Mouse (Mus musculus) hindbrain, embryonic 11.5 days (tissue): ENCODE results near the gene Mmp17. TPM values are rescaled to one million over a fixed set of nuclear protein-coding genes. Genes with fewer than 3 reads are reported as not detected.
A peak's percentile ranks its signal among the peaks of the same experiment; 100 is the strongest.
"Not testable (repeated sequence)": the region's sequence is repeated elsewhere in the genome, so short reads cannot be mapped to it uniquely, and the experiment has no call there.

Experiments
- ATAC-seq: fragments of 200-750 bp; cut with Nextera tagmentation; 2 replicates; pipeline ENCODE4 v1.8.0; 2017; ENCODE audit warnings: mild to moderate bottlenecking, moderate TSS enrichment, moderate library complexity; ENCODE audit not compliant: low FRiP score
- DNase-seq: peaks from one replicate; pipeline ENCODE4 v3.0.0-alpha.2; 2015; ENCODE audit warnings: low spot score
- H3K27ac ChIP-seq: fragments of 300-500 bp; sonication (generic); 2 replicates; pipeline ENCODE4 v1.5.1; 2014; ENCODE audit warnings: mild to moderate bottlenecking, low read depth, low read length
- H3K27me3 ChIP-seq: fragments of 300-500 bp; sonication (generic); 2 replicates; pipeline ENCODE4 v1.6.1; 2014; ENCODE audit warnings: mild to moderate bottlenecking, low read length, moderate library complexity, mixed read lengths; ENCODE audit not compliant: control insufficient read depth, insufficient read depth
- H3K36me3 ChIP-seq: fragments of 300-500 bp; sonication (generic); 2 replicates; pipeline ENCODE4 v1.6.1; 2014; ENCODE audit warnings: mild to moderate bottlenecking, low read length, moderate library complexity, mixed read lengths; ENCODE audit not compliant: control insufficient read depth, insufficient read depth
- H3K4me1 ChIP-seq: fragments of 300-500 bp; sonication (generic); replicated peaks from 2 replicates; pipeline ENCODE4 v1.6.1; 2014; ENCODE audit warnings: low read length, mixed read lengths; ENCODE audit not compliant: control insufficient read depth, insufficient read depth
- H3K4me2 ChIP-seq: fragments of 300-500 bp; sonication (generic); replicated peaks from 2 replicates; pipeline ENCODE4 v1.6.1; 2014; ENCODE audit warnings: mild to moderate bottlenecking, low read depth, low read length
- H3K4me3 ChIP-seq: fragments of 300-500 bp; sonication (generic); 2 replicates; pipeline ENCODE4 v1.5.1; 2014; ENCODE audit warnings: low read depth, low read length
- H3K9ac ChIP-seq: fragments of 300-500 bp; sonication (generic); 2 replicates; pipeline ENCODE4 v1.6.1; 2014; ENCODE audit warnings: low read depth, low read length
- H3K9me3 ChIP-seq: fragments of 300-500 bp; sonication (generic); 2 replicates; pipeline ENCODE4 v1.6.1; 2016; ENCODE audit warnings: low read length; ENCODE audit not compliant: control insufficient read depth
- WGBS: fragments of 180-500 bp; shearing (Covaris S2); extraction: QIAGEN DNeasy Blood & Tissue Kit; methylation state at CpG from one replicate; pipeline ENCODE4 v1.1.7; 2014; 5-methylcytosine and 5-hydroxymethylcytosine counted together
- polyA plus RNA-seq: library from polyadenylated mRNA; unstranded; fragments of >200 nt; fragmentation: Nextera tagmentation; extraction: Ambion mirVana; gene quantifications from 2 replicates; pipeline ENCODE4 v1.2.1, GENCODE M21; 2014

The Mmp17 gene
- polyA plus RNA-seq, 1 experiment from 2014 or later = 2.7 TPM

DNA sequence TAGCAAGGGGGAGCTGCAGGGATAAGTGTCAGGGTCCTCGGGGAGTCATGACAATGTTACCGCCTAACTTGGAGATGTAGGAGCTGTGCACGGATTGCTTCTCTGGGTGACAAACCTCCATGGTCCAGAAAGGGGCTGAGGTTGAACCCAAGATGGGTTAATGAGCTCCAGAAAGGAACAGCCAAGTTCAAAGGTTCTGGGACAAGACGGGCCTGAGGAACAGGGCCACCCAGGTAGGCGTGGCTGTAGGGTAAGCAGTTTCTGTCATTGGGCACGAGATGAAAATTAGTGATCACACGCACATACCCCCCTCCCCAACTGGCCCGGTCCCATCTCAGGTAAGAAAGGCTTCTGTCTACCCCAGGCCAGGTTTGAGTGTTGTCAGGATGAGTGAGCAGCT is 23.5 kb downstream of the Mmp17 start:
- H3K9ac ChIP-seq = no peak overlapping the region
- 85% methylated on average over 8 of the region's 8 CpGs for WGBS
- DNase-seq = no peak
- H3K4me2 ChIP-seq = no peak overlapping the region
- H3K9me3 ChIP-seq = no peaks in the 10 kb centered on the region
- ATAC-seq = no peak
- H3K27me3 ChIP-seq = no peaks in the 10 kb centered on the region
- no peak overlapping the region for H3K4me3 ChIP-seq
- H3K4me1 ChIP-seq = no peaks in the 10 kb centered on the region
- no peak overlapping the region for H3K27ac ChIP-seq
- H3K36me3 ChIP-seq = no peaks in the 10 kb centered on the region

DNA sequence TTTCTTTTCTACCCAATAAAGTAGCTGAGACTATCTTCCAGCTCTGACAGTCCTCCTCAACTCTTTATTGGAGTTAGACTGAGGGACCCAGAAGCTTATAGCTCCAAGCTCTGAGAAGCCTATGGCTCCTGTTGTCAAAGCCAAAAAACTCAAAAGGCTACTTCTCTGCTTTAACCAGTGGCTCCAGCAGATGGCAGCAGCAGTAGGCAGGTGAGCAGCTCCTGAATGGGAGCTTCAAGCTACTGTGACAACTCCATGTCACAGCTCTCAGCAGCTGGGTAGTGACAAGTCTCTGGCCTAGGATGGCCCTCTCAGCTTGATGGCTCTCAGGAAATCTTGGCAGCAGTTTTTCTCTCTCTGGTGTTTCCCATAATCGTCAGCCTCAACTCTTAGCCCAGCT is 27.1 kb downstream of the Mmp17 start:
- H3K9me3 ChIP-seq = no peaks in the 10 kb centered on the region
- no peak overlapping the region for H3K4me2 ChIP-seq
- H3K27me3 ChIP-seq = no peaks in the 10 kb centered on the region
- WGBS = 36% methylated on average over 1 of the region's 1 CpGs
- H3K4me1 ChIP-seq = no peaks in the 10 kb centered on the region
- peak; percentile 77 for DNase-seq
- H3K9ac ChIP-seq = no peak overlapping the region
- H3K4me3 ChIP-seq = no peak overlapping the region
- H3K36me3 ChIP-seq = no peaks in the 10 kb centered on the region
- ATAC-seq = no peak
- no peak overlapping the region for H3K27ac ChIP-seq

DNA sequence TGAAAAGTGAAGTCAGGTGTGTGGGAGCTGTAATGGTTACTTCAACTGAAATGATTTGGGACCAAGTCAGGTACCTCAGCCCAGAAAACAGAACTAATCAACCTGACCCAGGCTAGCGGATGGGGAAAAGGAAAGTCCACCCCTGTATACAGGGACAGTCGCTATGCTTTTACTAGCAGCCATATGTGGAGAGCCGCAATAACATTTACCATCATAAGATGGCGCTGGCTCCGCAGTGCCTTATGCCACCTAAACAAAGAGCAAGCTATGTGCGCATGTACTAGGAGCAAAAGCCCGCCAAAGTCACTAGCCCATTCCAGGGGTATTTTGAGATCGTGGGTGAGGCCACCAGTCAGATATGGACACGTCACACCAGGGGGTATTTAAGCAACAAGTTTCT is 36.6 kb downstream of the Mmp17 start:
- H3K36me3 ChIP-seq, DNase-seq, H3K27me3 ChIP-seq, H3K4me2 ChIP-seq, H3K4me1 ChIP-seq, H3K9ac ChIP-seq, ATAC-seq, H3K9me3 ChIP-seq, H3K27ac ChIP-seq, H3K4me3 ChIP-seq: not testable (repeated sequence)
- WGBS = 63% methylated on average over 9 of the region's 9 CpGs

GRCm38 (mm10) chr5:129621361-129621760 is 37.4 kb downstream of the Mmp17 start:
- ATAC-seq = no peak
- H3K27me3 ChIP-seq = no peaks in the 10 kb centered on the region
- no peak overlapping the region for H3K9ac ChIP-seq
- H3K4me3 ChIP-seq = no peak overlapping the region
- no peak for DNase-seq
- WGBS = 70% methylated on average over 5 of the region's 5 CpGs
- H3K27ac ChIP-seq = no peak overlapping the region
- no peak overlapping the region for H3K4me2 ChIP-seq
- H3K4me1 ChIP-seq = no peaks in the 10 kb centered on the region
- H3K9me3 ChIP-seq = no peaks in the 10 kb centered on the region
- H3K36me3 ChIP-seq = no peaks in the 10 kb centered on the region

GRCm38 (mm10) chr5:129626099-129626498 is 42.1 kb downstream of the Mmp17 start:
- H3K27ac ChIP-seq = no peak overlapping the region
- DNase-seq (no peak), ATAC-seq (no peak)
- H3K27me3 ChIP-seq = no peaks in the 10 kb centered on the region
- no peaks in the 10 kb centered on the region for H3K9me3 ChIP-seq
- H3K4me3 ChIP-seq = no peak overlapping the region
- 93% methylated on average over 6 of the region's 6 CpGs for WGBS
- no peaks in the 10 kb centered on the region for H3K4me1 ChIP-seq
- H3K36me3 ChIP-seq = no peaks in the 10 kb centered on the region
- no peak overlapping the region for H3K4me2 ChIP-seq
- H3K9ac ChIP-seq = no peak overlapping the region

DNA sequence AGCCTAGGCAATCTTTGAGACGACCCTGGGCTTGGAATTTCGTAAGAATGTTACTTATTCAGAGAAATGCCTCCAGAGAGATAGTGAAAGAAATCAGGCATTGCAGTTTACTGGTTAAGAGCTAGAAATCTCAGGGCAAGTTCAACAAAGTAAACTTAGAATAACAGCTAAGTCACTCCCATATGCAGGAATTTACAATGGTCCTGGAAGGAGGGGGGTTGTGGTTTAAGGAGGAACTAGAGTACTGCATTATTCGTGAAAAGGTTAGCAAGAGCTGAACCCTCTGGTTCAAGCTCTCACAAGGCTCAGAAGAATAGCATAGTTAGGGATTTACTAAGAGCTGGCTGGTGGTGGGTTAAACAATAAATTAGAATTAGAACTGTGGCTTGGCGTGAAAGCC is 42.6 kb downstream of the Mmp17 start:
- not testable (repeated sequence) for DNase-seq, H3K4me1 ChIP-seq, H3K4me2 ChIP-seq, ATAC-seq, H3K27ac ChIP-seq, H3K4me3 ChIP-seq, H3K9me3 ChIP-seq, H3K36me3 ChIP-seq, H3K27me3 ChIP-seq, H3K9ac ChIP-seq
- WGBS = 81% methylated on average over 4 of the region's 4 CpGs

- not testable (repeated sequence) for H3K36me3 ChIP-seq, H3K4me1 ChIP-seq, DNase-seq, H3K27ac ChIP-seq, H3K9ac ChIP-seq, H3K9me3 ChIP-seq, ATAC-seq, H3K27me3 ChIP-seq, H3K4me2 ChIP-seq, H3K4me3 ChIP-seq
- 86% methylated on average over 2 of the region's 2 CpGs for WGBS
Measured at GRCm38 (mm10) chr5:129632270-129633250, 48.6 kb downstream of the Mmp17 start.

- WGBS = 85% methylated on average over 5 of the region's 5 CpGs
- ATAC-seq = no peak
Measured at GRCm38 (mm10) chr5:129650858-129651257, 66.9 kb downstream of the Mmp17 start.

GRCm38 (mm10) chr5:129657016-129657415 is 73.0 kb downstream of the Mmp17 start:
- H3K4me3 ChIP-seq = no peak overlapping the region
- no peak overlapping the region for H3K4me2 ChIP-seq
- 96% methylated on average over 10 of the region's 10 CpGs for WGBS
- H3K9ac ChIP-seq = no peak overlapping the region
- H3K27ac ChIP-seq = no peak overlapping the region
- H3K4me1 ChIP-seq = no peaks in the 10 kb centered on the region
- H3K27me3 ChIP-seq = no peaks in the 10 kb centered on the region
- no peaks in the 10 kb centered on the region for H3K9me3 ChIP-seq
- ATAC-seq (no peak), DNase-seq (no peak)
- peaks cover 2% of the 10 kb centered on the region; the same call in 1 of the 2 replicates for H3K36me3 ChIP-seq

More at GRCm38 (mm10) chr5:129650858-129651257, 66.9 kb downstream of the Mmp17 start:
- H3K9me3 ChIP-seq = no peaks in the 10 kb centered on the region
- no peak overlapping the region for H3K9ac ChIP-seq
- no peak for DNase-seq
- H3K4me3 ChIP-seq = no peak overlapping the region
- H3K36me3 ChIP-seq = no peaks in the 10 kb centered on the region
- no peaks in the 10 kb centered on the region for H3K4me1 ChIP-seq
- no peak overlapping the region for H3K4me2 ChIP-seq
- no peak overlapping the region for H3K27ac ChIP-seq
- H3K27me3 ChIP-seq = no peaks in the 10 kb centered on the region
